Mouse (Mus musculus): ENCODE data around the gene Rps18. TPM values are rescaled to one million over a fixed set of nuclear protein-coding genes. Genes with fewer than 3 reads are reported as not detected.

Gene Rps18
- polyA plus RNA-seq, 1 experiment: 320 TPM

GRCm38 (mm10) chr17:33902079-33902478 lies 53.7 kb downstream of the Rps18 start:
- 78% methylated on average over 4 of the region's 4 CpGs for WGBS
- H3K27ac ChIP-seq (ENCODE audit: insufficient read depth, low read length): no peak overlapping the region
- no peak overlapping the region for H3K4me3 ChIP-seq (replicated peaks; ENCODE audit: insufficient read depth, low read depth, low read length)
- DNase-seq: no peak
- H3K27me3 ChIP-seq (ENCODE audit: control insufficient read depth, insufficient read depth, low read length): no peaks in the 10 kb centered on the region
- no peak for TF ChIP-seq POLR2A (IDR thresholded peaks at IDR 0.05; ENCODE audit: borderline replicate concordance, insufficient read depth, low read length)
- no peak for TF ChIP-seq CTCF (IDR thresholded peaks at IDR 0.05; ENCODE audit: borderline replicate concordance, insufficient read depth, low read depth, low read length)
- no peaks in the 10 kb centered on the region for H3K4me1 ChIP-seq (ENCODE audit: control insufficient read depth, insufficient read depth, low read length)

Other genes with a start within 250 kb of the Rps18 start
- 157 and 171 TPM in 2 replicates for gene March2, start 237.3 kb downstream of the Rps18 start, polyA plus RNA-seq (2012; rRNA removed)
- gene Rab11b, start 195.5 kb downstream of the Rps18 start, polyA plus RNA-seq (2012; rRNA removed): 494 and 510 TPM in 2 replicates
- 1.6 and 1.9 TPM in 2 replicates for gene Angptl4, start 174.2 kb downstream of the Rps18 start, polyA plus RNA-seq (2012; rRNA removed)
- 52.1 and 59.5 TPM in 2 replicates for gene Kank3, start 145.5 kb downstream of the Rps18 start, polyA plus RNA-seq (2012; rRNA removed)
- 471 and 493 TPM in 2 replicates for gene Rps28, start 131.4 kb downstream of the Rps18 start, polyA plus RNA-seq (2012; rRNA removed)
- gene Ndufa7, start 131.4 kb downstream of the Rps18 start, polyA plus RNA-seq (2012; rRNA removed): 341 and 361 TPM in 2 replicates
- gene Cd320, start 112.9 kb downstream of the Rps18 start, polyA plus RNA-seq (2012; rRNA removed): 34.4 and 34.7 TPM in 2 replicates
- not detected in 2 replicates for gene Gm7029, start 82.2 kb downstream of the Rps18 start, polyA plus RNA-seq (2012; rRNA removed)
- 2.2 and 2.3 TPM in 2 replicates for gene Kifc1, start 65.3 kb downstream of the Rps18 start, polyA plus RNA-seq (2012; rRNA removed)
- gene Platr17, start 50.9 kb downstream of the Rps18 start, polyA plus RNA-seq (2012; rRNA removed): 0.48 and 0.65 TPM in 2 replicates
- 28.6 and 30.4 TPM in 2 replicates for gene Daxx, start 46.6 kb downstream of the Rps18 start, polyA plus RNA-seq (2012; rRNA removed)
- gene Tapbp, start 40.1 kb downstream of the Rps18 start, polyA plus RNA-seq (2012; rRNA removed): 27.7 and 28.5 TPM in 2 replicates
- gene Zbtb22, start 40.1 kb downstream of the Rps18 start, polyA plus RNA-seq (2012; rRNA removed): 30.2 and 33.4 TPM in 2 replicates
- 171 and 183 TPM in 2 replicates for gene Rgl2, start 26.5 kb downstream of the Rps18 start, polyA plus RNA-seq (2012; rRNA removed)
- 117 and 135 TPM in 2 replicates for gene Pfdn6, start 15.7 kb downstream of the Rps18 start, polyA plus RNA-seq (2012; rRNA removed)
- 13.3 and 14.0 TPM in 2 replicates for gene Wdr46, start 15.3 kb downstream of the Rps18 start, polyA plus RNA-seq (2012; rRNA removed)
- 8.4 and 8.6 TPM in 2 replicates for gene B3galt4, start 4.5 kb downstream of the Rps18 start, polyA plus RNA-seq (2012; rRNA removed)
- 73.5 and 77.0 TPM in 2 replicates for gene Vps52, start 189 bp downstream of the Rps18 start, polyA plus RNA-seq (2012; rRNA removed)
- 61.9 and 77.5 TPM in 2 replicates for gene H2-K1, start 44.3 kb upstream of the Rps18 start, polyA plus RNA-seq (2012; rRNA removed)
- gene Ring1, start 68.7 kb upstream of the Rps18 start, polyA plus RNA-seq (2012; rRNA removed): 66.4 and 74.6 TPM in 2 replicates
- 82.9 and 89.8 TPM in 2 replicates for gene H2-Ke6, start 72.1 kb upstream of the Rps18 start, polyA plus RNA-seq (2012; rRNA removed)
- gene Slc39a7, start 75.7 kb upstream of the Rps18 start, polyA plus RNA-seq (2012; rRNA removed): 120 and 123 TPM in 2 replicates
- gene Rxrb, start 75.8 kb upstream of the Rps18 start, polyA plus RNA-seq (2012; rRNA removed): 78.0 and 83.2 TPM in 2 replicates
- 12.2 and 15.2 TPM in 2 replicates for gene Col11a2, start 83.4 kb upstream of the Rps18 start, polyA plus RNA-seq (2012; rRNA removed)
- 0.25 and 0.34 TPM in 2 replicates for gene H2-Oa, start 136.3 kb upstream of the Rps18 start, polyA plus RNA-seq (2012; rRNA removed)
- gene H2-DMa, start 163.5 kb upstream of the Rps18 start, polyA plus RNA-seq (2012; rRNA removed): 13.2 and 13.6 TPM in 2 replicates
- 188 and 209 TPM in 2 replicates for gene Brd2, start 166.6 kb upstream of the Rps18 start, polyA plus RNA-seq (2012; rRNA removed)
- gene H2-DMb2, start 187.3 kb upstream of the Rps18 start, polyA plus RNA-seq (2012; rRNA removed): 0.35 and 0.52 TPM in 2 replicates
- 1.8 and 3.0 TPM in 2 replicates for gene H2-DMb1, start 197.1 kb upstream of the Rps18 start, polyA plus RNA-seq (2012; rRNA removed)
- 2.6 and 2.7 TPM in 2 replicates for gene Tap1, start 231.6 kb upstream of the Rps18 start, polyA plus RNA-seq (2012; rRNA removed)
- 2.2 and 2.7 TPM in 2 replicates for gene Psmb9, start 231.8 kb upstream of the Rps18 start, polyA plus RNA-seq (2012; rRNA removed)
- gene Psmb8, start 241.7 kb upstream of the Rps18 start, polyA plus RNA-seq (2012; rRNA removed): 5.8 and 7.3 TPM in 2 replicates
- gene Tap2, start 247.5 kb upstream of the Rps18 start, polyA plus RNA-seq (2012; rRNA removed): 9.1 and 10.0 TPM in 2 replicates

Measured in cerebellum, adult 2 months (tissue).